Mouse (Mus musculus): ENCODE data around the gene Eif3k.
A peak's percentile ranks its signal among the peaks of the same experiment; 100 is the strongest.

The Eif3k gene

GRCm38 (mm10) chr7:28971770-28972269 lies 9.8 kb downstream of the Eif3k start:
- TF ChIP-seq GATA4 (IDR thresholded peaks at IDR 0.05; ENCODE audit: insufficient replicate concordance, low read length), result no peak

- TF ChIP-seq GATA4 (IDR thresholded peaks at IDR 0.05; ENCODE audit: insufficient replicate concordance, low read length), result no peak
These were observed 10.6 kb downstream of the Eif3k start for GRCm38 (mm10) chr7:28971029-28971428.

GRCm38 (mm10) chr7:28969672-28970394 lies 11.8 kb downstream of the Eif3k start:
- peak; percentile 80; the same call in 1 of the 2 replicates for TF ChIP-seq GATA4 (IDR thresholded peaks at IDR 0.05; ENCODE audit: insufficient replicate concordance, low read length)

GRCm38 (mm10) chr7:28969271-28969670 lies 12.4 kb downstream of the Eif3k start:
- no peak for TF ChIP-seq GATA4 (IDR thresholded peaks at IDR 0.05; ENCODE audit: insufficient replicate concordance, low read length)

- TF ChIP-seq GATA4 (IDR thresholded peaks at IDR 0.05; ENCODE audit: insufficient replicate concordance, low read length), result no peak
These were observed 14.7 kb downstream of the Eif3k start for GRCm38 (mm10) chr7:28966751-28967505.

- TF ChIP-seq GATA4 (IDR thresholded peaks at IDR 0.05; ENCODE audit: insufficient replicate concordance, low read length), result no peak
These were observed 15.5 kb downstream of the Eif3k start for GRCm38 (mm10) chr7:28966181-28966580.

GRCm38 (mm10) chr7:28965346-28965840 lies 16.3 kb downstream of the Eif3k start:
- no peak for TF ChIP-seq GATA4 (IDR thresholded peaks at IDR 0.05; ENCODE audit: insufficient replicate concordance, low read length)

- TF ChIP-seq GATA4 (IDR thresholded peaks at IDR 0.05; ENCODE audit: insufficient replicate concordance, low read length), result no peak
These were observed 18.2 kb downstream of the Eif3k start for GRCm38 (mm10) chr7:28963399-28963923.

GRCm38 (mm10) chr7:28961927-28962670 lies 19.6 kb downstream of the Eif3k start, which contains the start of gene Actn4:
TSS of gene Actn4 (minus strand) at chr7:28962340.
- TF ChIP-seq GATA4 (IDR thresholded peaks at IDR 0.05; ENCODE audit: insufficient replicate concordance, low read length), result no peak

GRCm38 (mm10) chr7:28961584-28961926 lies 20.1 kb downstream of the Eif3k start:
- TF ChIP-seq GATA4 (IDR thresholded peaks at IDR 0.05; ENCODE audit: insufficient replicate concordance, low read length), result no peak

GRCm38 (mm10) chr7:28960354-28961046 lies 21.2 kb downstream of the Eif3k start:
- no peak for TF ChIP-seq GATA4 (IDR thresholded peaks at IDR 0.05; ENCODE audit: insufficient replicate concordance, low read length)

- no peak for TF ChIP-seq GATA4 (IDR thresholded peaks at IDR 0.05; ENCODE audit: insufficient replicate concordance, low read length)
These were observed 22.1 kb downstream of the Eif3k start for GRCm38 (mm10) chr7:28959505-28960045.

GRCm38 (mm10) chr7:28958770-28959169 lies 22.9 kb downstream of the Eif3k start:
- TF ChIP-seq GATA4 (IDR thresholded peaks at IDR 0.05; ENCODE audit: insufficient replicate concordance, low read length), result no peak
